22 mouse cellular contexts compared by ENCODE assay signal in genomic region chr2:166485361-166485760, GRCm38 (mm10).
A peak's percentile ranks its signal among the peaks of the same experiment; 100 is the strongest.
DNase-seq lines count a peak whose midpoint lies in the region; ATAC-seq and TF ChIP-seq lines count a peak whose summit lies in the region.
"Had no signal": no experiment of that assay in that cellular context is flagged by ENCODE, and none has a peak within 500 bp of the region (broad histone marks: within the 10 kb centered on the region; RNA-seq: fewer than 3 reads in every experiment).

No protein-coding gene starts in this region.

- ATAC-seq in heart, embryonic 13.5 days (ENCODE audit: extremely low read depth, insufficient number of reproducible peaks, low FRiP score, low TSS enrichment), result no peak
- ATAC-seq in lung, embryonic 14.5 days (ENCODE audit: insufficient read depth), result no peak
- no peak for ATAC-seq in limb, embryonic 14.5 days (ENCODE audit: low FRiP score, low read depth)
- ATAC-seq in frontal cortex, adult (ENCODE audit: low TSS enrichment), result no peak
- ATAC-seq: activated CD4-positive, CD25-positive, alpha-beta regulatory T cell, adult 4 months; midbrain, embryonic 13.5 days; Patski had no signal

- no peak for TF ChIP-seq POLR2A in limb, embryonic 14.5 days (IDR thresholded peaks at IDR 0.05; ENCODE audit: borderline replicate concordance, extremely low read depth, insufficient read depth, insufficient read length)

- H3K27me3 ChIP-seq in heart, embryonic 13.5 days (replicated peaks), result no peaks in the 10 kb centered on the region
- H3K27me3 ChIP-seq in lung, embryonic 14.5 days (ENCODE audit: insufficient read depth, low read length), result no peaks in the 10 kb centered on the region
- no peaks in the 10 kb centered on the region for H3K27me3 ChIP-seq in limb, embryonic 14.5 days (ENCODE audit: control insufficient read depth, insufficient read depth, low read length)
- H3K27me3 ChIP-seq: embryonic facial prominence, embryonic 12.5 days; heart, embryonic 12.5 days; lung, embryonic 15.5 days; midbrain, embryonic 13.5 days; neural tube, embryonic 15.5 days; Patski had no signal

- WGBS in heart, embryonic 13.5 days, result 67% methylated on average over 6 of the region's 6 CpGs
- 58% methylated on average over 6 of the region's 6 CpGs for WGBS in lung, embryonic 14.5 days
- 75% methylated on average over 6 of the region's 6 CpGs for WGBS in limb, embryonic 14.5 days

- H3K27ac ChIP-seq in heart, embryonic 13.5 days (replicated peaks), result peak overlapping the region; percentile 65
- 0 out of 2 replicates have a peak overlapping the region, but pooled peaks have one; percentile 30 for H3K27ac ChIP-seq in lung, embryonic 14.5 days (ENCODE audit: low read depth)
- 0 out of 2 replicates have a peak overlapping the region, but pooled peaks have one; percentile 19 for H3K27ac ChIP-seq in limb, embryonic 14.5 days (replicated peaks; ENCODE audit: low read depth, low read length)
- H3K27ac ChIP-seq: lung, embryonic 15.5 days; midbrain, embryonic 13.5 days; neural tube, embryonic 15.5 days had no signal

- H3K9me3 ChIP-seq in heart, embryonic 13.5 days, result no peaks in the 10 kb centered on the region
- no peaks in the 10 kb centered on the region for H3K9me3 ChIP-seq in lung, embryonic 14.5 days (ENCODE audit: low read depth, low read length)
- no peaks in the 10 kb centered on the region for H3K9me3 ChIP-seq in limb, embryonic 14.5 days (ENCODE audit: control insufficient read depth, low read length)
- H3K9me3 ChIP-seq: embryonic facial prominence, embryonic 12.5 days; heart, embryonic 12.5 days; lung, embryonic 15.5 days; midbrain, embryonic 13.5 days; neural tube, embryonic 15.5 days had no signal

- peaks cover 71% of the 10 kb centered on the region for H3K4me1 ChIP-seq in heart, embryonic 13.5 days
- H3K4me1 ChIP-seq in lung, embryonic 14.5 days (ENCODE audit: insufficient read depth), result 0 out of 2 replicates have a peak, but pooled peaks cover 3% of the 10 kb centered on the region
- H3K4me1 ChIP-seq in limb, embryonic 14.5 days (ENCODE audit: control insufficient read depth, insufficient read depth, low read length), result peaks cover 27% of the 10 kb centered on the region

- intact Hi-C loops in heart, postnatal 36 days (cut with DNase I), result no loop called here

- H3K4me2 ChIP-seq in heart, embryonic 13.5 days, result no peak overlapping the region
- H3K4me2 ChIP-seq in lung, embryonic 14.5 days, result no peak overlapping the region
- no peak overlapping the region for H3K4me2 ChIP-seq in limb, embryonic 14.5 days (replicated peaks; ENCODE audit: low read depth, low read length, severe bottlenecking)
- H3K4me2 ChIP-seq: embryonic facial prominence, embryonic 12.5 days; heart, embryonic 12.5 days; liver, embryonic 11.5 days; lung, embryonic 15.5 days; midbrain, embryonic 13.5 days; neural tube, embryonic 15.5 days had no signal

- H3K9ac ChIP-seq in heart, embryonic 13.5 days, result no peak overlapping the region
- H3K9ac ChIP-seq in lung, embryonic 14.5 days, result no peak overlapping the region
- H3K9ac ChIP-seq in limb, embryonic 14.5 days (ENCODE audit: low read depth, low read length, severe bottlenecking), result no peak overlapping the region
- H3K9ac ChIP-seq: embryonic facial prominence, embryonic 12.5 days; heart, embryonic 12.5 days; lung, embryonic 15.5 days; midbrain, embryonic 13.5 days; neural tube, embryonic 15.5 days had no signal

- no peak for TF ChIP-seq CTCF in lung, embryonic 14.5 days (IDR thresholded peaks at IDR 0.05; ENCODE audit: low read depth)

- H3K4me3 ChIP-seq in heart, embryonic 13.5 days, result no peak overlapping the region
- no peak overlapping the region for H3K4me3 ChIP-seq in lung, embryonic 14.5 days (ENCODE audit: low read depth, low read length)
- no peak overlapping the region for H3K4me3 ChIP-seq in limb, embryonic 14.5 days (replicated peaks; ENCODE audit: low read length)
- H3K4me3 ChIP-seq: embryonic facial prominence, embryonic 12.5 days; heart, embryonic 12.5 days; lung, embryonic 15.5 days; midbrain, embryonic 13.5 days; myocyte; neural tube, embryonic 15.5 days had no signal

- no peaks in the 10 kb centered on the region for H3K36me3 ChIP-seq in heart, embryonic 13.5 days
- no peaks in the 10 kb centered on the region for H3K36me3 ChIP-seq in lung, embryonic 14.5 days (ENCODE audit: insufficient read depth)
- no peaks in the 10 kb centered on the region for H3K36me3 ChIP-seq in limb, embryonic 14.5 days (ENCODE audit: control insufficient read depth, insufficient read depth, low read length)
- H3K36me3 ChIP-seq: embryonic facial prominence, embryonic 12.5 days; heart, embryonic 12.5 days; lung, embryonic 15.5 days; midbrain, embryonic 13.5 days; neural tube, embryonic 15.5 days had no signal

- no peak for DNase-seq in heart, postnatal 36 days
- DNase-seq in lung, embryonic 14.5 days, result no peak
- no peak for DNase-seq in lung, postnatal 36 days
- no peak for DNase-seq in limb, embryonic 14.5 days (ENCODE audit: low spot score)
- no peak for DNase-seq in layer of hippocampus, adult 9-10 months (ENCODE audit: low spot score)
- DNase-seq in layer of hippocampus, adult 18-20 months (ENCODE audit: low spot score in 2 of 2), result no peak
- DNase-seq: adrenal gland, postnatal 14 days; cerebellum, adult 18-20 months; gastrocnemius, postnatal 14 days; right cerebral cortex, postnatal 25 days; thymus, adult 18-20 months had no signal
